Mouse (Mus musculus) olfactory bulb, adult 2 months (tissue): ENCODE measurements at regions not wholly inside any gene's neighbourhood (a gene's known extent, or its start where the extent isn't known, plus 50 kb on each side); places are given as distances from the start of the nearest gene placed in this dataset.

Experiments used
- H3K27ac ChIP-seq: fragments of 200-500 bp; 2 replicates; pipeline ENCODE4 v1.5.1; 2012; ENCODE audit warnings: low read depth, low read length; ENCODE audit not compliant: insufficient read depth
- H3K4me1 ChIP-seq: fragments of 200-500 bp; 2 replicates; pipeline ENCODE4 v1.6.1; 2012; ENCODE audit warnings: low read length; ENCODE audit not compliant: control insufficient read depth, insufficient read depth
- H3K4me3 ChIP-seq: fragments of 200-500 bp; 2 replicates; pipeline ENCODE4 v1.5.1; 2012; ENCODE audit warnings: mild to moderate bottlenecking, low read depth, low read length, moderate library complexity; ENCODE audit not compliant: insufficient read depth
- CTCF ChIP-seq: fragments of 200-500 bp; IDR thresholded peaks from 2 replicates; pipeline ENCODE4 v1.5.1; 2012; ENCODE audit warnings: low read depth, mild to moderate bottlenecking, low read length, moderate library complexity; ENCODE audit not compliant: insufficient read depth
- POLR2A ChIP-seq: fragments of 200-500 bp; IDR thresholded peaks from 2 replicates; pipeline ENCODE4 v1.6.1; 2012; ENCODE audit warnings: mild to moderate bottlenecking, low read depth, low read length, moderate library complexity; ENCODE audit not compliant: insufficient read depth
- WGBS: fragments of 180-500 bp; shearing (Covaris S2); methylation state at CpG from one replicate; pipeline ENCODE4 v1.1.7; 2018; 5-methylcytosine and 5-hydroxymethylcytosine counted together

- Histone ChIP-seq H3K4me3 (no peak overlapping the region), H3K27ac (no peak overlapping the region), H3K4me1 (no peaks in the 10 kb centered on the region)
- 65% methylated on average over 7 of the region's 7 CpGs for WGBS
- TF ChIP-seq CTCF (no peak), POLR2A (no peak)
Observed at GRCm38 (mm10) chr17:59369624-59370541, 356.7 kb upstream of the Nudt12 start.

DNA sequence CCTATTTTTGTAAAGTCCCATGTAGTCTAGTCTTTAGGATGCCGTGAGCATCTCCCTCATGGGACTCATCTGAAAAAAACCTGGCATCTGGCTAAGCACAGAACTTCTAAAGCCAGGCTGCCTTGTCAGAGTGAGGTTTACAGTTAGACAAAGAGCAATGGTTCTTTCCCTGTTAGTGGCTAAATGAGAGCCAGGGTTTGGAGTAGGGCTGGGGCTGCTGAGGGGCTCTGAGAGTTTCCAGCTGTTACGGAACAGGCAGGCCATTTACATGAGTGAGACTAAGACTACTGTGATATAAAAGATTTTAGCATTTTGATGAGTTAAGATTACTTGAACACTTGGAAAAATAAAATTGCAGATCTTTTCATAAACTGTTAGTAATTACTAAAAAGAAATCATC lies 352.2 kb upstream of the Nudt12 start:
- TF ChIP-seq CTCF (no peak), POLR2A (no peak)

GRCm38 (mm10) chr17:59362110-59362509 lies 348.9 kb upstream of the Nudt12 start:
- TF ChIP-seq POLR2A, result no peak
- TF ChIP-seq CTCF, result no peak
- Histone ChIP-seq H3K4me1 (no peaks in the 10 kb centered on the region), H3K4me3 (no peak overlapping the region), H3K27ac (no peak overlapping the region)
- 48% methylated on average over 7 of the region's 7 CpGs for WGBS

More for the DNA sequence above, 352.2 kb upstream of the Nudt12 start:
- H3K4me3 ChIP-seq, result no peak overlapping the region
- no peaks in the 10 kb centered on the region for H3K4me1 ChIP-seq
- 81% methylated on average over 2 of the region's 2 CpGs for WGBS
- H3K27ac ChIP-seq, result no peak overlapping the region

- H3K4me1 ChIP-seq, result no peaks in the 10 kb centered on the region
- H3K27ac ChIP-seq, result no peak overlapping the region
- 95% methylated on average over 9 of the region's 9 CpGs for WGBS
- no peak overlapping the region for H3K4me3 ChIP-seq
- TF ChIP-seq POLR2A (no peak), CTCF (no peak)
Observed at GRCm38 (mm10) chr17:59361119-59361518, 347.9 kb upstream of the Nudt12 start.

DNA sequence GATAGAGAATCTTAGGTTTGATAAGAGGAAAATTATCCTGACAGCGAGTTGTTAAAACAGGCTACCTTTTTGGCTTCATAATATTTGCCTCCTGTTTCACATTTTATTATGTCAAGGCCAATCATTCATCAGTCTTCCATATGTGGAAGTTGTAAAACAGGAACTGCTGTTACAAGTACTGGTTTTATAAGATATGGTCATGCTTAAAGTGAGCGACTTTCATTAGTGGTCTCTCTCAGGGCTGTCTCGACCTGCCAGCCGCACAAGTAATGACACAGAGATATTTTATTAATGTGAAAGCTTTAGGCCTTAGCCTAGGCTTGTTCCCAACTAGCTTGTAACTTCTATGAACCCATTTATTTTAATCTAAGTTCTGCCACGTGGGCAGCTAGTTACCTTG lies 346.3 kb upstream of the Nudt12 start:
- H3K4me1 ChIP-seq, result no peaks in the 10 kb centered on the region
- no peak overlapping the region for H3K4me3 ChIP-seq
- TF ChIP-seq POLR2A, result no peak
- no peak for TF ChIP-seq CTCF
- 84% methylated on average over 5 of the region's 5 CpGs for WGBS
- no peak overlapping the region for H3K27ac ChIP-seq

DNA sequence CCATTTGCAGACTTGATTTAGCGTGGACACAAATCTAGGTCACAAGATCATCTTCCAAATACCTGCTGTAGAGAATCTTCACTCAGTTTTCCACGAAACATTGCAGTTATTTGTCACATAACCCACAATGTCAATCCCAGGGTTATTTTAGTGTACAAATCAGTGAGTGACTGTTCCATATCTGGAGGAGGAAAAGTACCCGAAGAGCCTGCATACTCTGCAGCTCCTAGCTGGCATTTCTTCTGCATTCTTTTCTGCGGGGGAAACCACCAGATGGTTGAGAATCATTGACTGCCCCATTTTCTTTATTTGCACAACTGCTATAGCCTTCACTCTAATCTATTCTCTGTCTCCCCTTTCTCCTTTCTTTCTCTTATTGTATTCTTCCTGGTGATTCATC lies 332.4 kb upstream of the Nudt12 start:
- TF ChIP-seq CTCF (no peak), POLR2A (no peak)
- H3K27ac ChIP-seq, result no peak overlapping the region
- no peaks in the 10 kb centered on the region for H3K4me1 ChIP-seq
- no peak overlapping the region for H3K4me3 ChIP-seq
- WGBS, result 89% methylated on average over 4 of the region's 4 CpGs

DNA sequence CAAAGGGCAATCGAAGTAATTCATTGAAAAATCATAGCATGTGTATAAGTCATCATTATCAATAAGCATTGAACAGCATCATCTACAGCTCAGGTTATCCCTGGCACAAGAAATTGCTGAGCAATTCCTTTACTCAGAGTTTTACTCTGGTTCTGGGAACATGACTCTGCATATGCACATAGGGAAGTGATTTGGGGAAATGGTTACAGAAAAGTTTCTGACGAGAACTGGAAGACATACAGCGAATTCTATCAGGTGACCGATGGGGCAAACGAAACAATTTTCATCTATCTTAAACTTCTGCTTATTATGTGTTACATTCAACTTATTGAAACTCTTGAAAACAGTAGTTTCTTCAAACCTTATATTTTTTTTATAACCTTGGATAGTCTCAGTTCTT lies 284.8 kb upstream of the Nudt12 start:
- WGBS, result 92% methylated on average over 5 of the region's 5 CpGs
- Histone ChIP-seq H3K27ac (no peak overlapping the region), H3K4me1 (no peaks in the 10 kb centered on the region), H3K4me3 (no peak overlapping the region)
- no peak for TF ChIP-seq POLR2A
- TF ChIP-seq CTCF, result no peak

- TF ChIP-seq CTCF (no peak), POLR2A (no peak)
- no peak overlapping the region for H3K4me3 ChIP-seq
- WGBS, result 68% methylated on average over 3 of the region's 3 CpGs
- H3K4me1 ChIP-seq, result no peaks in the 10 kb centered on the region
- no peak overlapping the region for H3K27ac ChIP-seq
Observed at GRCm38 (mm10) chr17:59281364-59281763, 268.2 kb upstream of the Nudt12 start.

DNA sequence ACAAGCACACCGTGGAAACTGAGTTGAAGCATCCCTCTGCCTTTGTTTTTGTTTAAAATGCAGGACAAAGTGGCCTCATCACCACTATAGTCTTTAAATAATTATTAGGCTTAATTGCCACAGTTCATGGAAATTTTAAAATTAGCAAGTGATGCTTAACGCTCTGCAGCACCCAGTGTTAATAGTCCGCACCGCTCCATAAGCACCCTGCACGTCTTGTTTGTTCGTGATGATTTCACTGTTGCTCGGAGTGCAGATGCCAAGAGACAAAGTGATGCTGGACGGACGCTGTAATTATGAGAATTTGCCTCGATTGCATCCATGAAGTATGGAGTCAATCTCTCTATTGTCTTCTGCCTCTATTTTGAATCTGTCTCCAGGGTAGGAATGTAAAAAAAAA lies 266.6 kb upstream of the Nudt12 start:
- Histone ChIP-seq H3K4me3 (no peak overlapping the region), H3K4me1 (no peaks in the 10 kb centered on the region), H3K27ac (peak overlapping the region; percentile 24; the same call in 1 of the 2 replicates)
- TF ChIP-seq CTCF (no peak), POLR2A (no peak)
- 17% methylated on average over 10 of the region's 10 CpGs for WGBS
